ENCODE assay signal across 9 mouse cellular contexts in genomic region chr4:152107493-152107892, GRCm38 (mm10). TPM values are rescaled to one million over a fixed set of nuclear protein-coding genes. Genes with fewer than 3 reads are reported as not detected.
DNase-seq lines count a peak whose midpoint lies in the region; ATAC-seq lines count a peak whose summit lies in the region.
"Had no signal": no experiment of that assay in that cellular context is flagged by ENCODE, and none has a peak within 500 bp of the region (broad histone marks: within the 10 kb centered on the region; RNA-seq: fewer than 3 reads in every experiment).

No protein-coding gene starts in this region.

- peak overlapping the region; percentile 68 for H3K27ac ChIP-seq in heart, embryonic 11.5 days (ENCODE audit: low read depth, low read length)
- peak overlapping the region; percentile 52; the same call in 1 of the 2 replicates for H3K27ac ChIP-seq in intestine, embryonic 16.5 days (ENCODE audit: low read length)
- H3K27ac ChIP-seq in liver, embryonic 16.5 days (ENCODE audit: low read length) = peak overlapping the region; percentile 90

- peak overlapping the region; percentile 90 for H3K4me2 ChIP-seq in heart, embryonic 11.5 days
- H3K4me2 ChIP-seq in intestine, embryonic 16.5 days (ENCODE audit: low read depth, low read length) = peak overlapping the region; percentile 69
- peak overlapping the region; percentile 84 for H3K4me2 ChIP-seq in liver, embryonic 16.5 days (ENCODE audit: low read depth, low read length)

- H3K4me3 ChIP-seq in heart, embryonic 11.5 days (ENCODE audit: low read depth, low read length) = peak overlapping the region; percentile 45
- H3K4me3 ChIP-seq in intestine, embryonic 16.5 days (ENCODE audit: low read length) = peak overlapping the region; percentile 42
- H3K4me3 ChIP-seq in liver, embryonic 16.5 days (ENCODE audit: low read depth, low read length) = peak overlapping the region; percentile 57

- peak overlapping the region; percentile 43; the same call in 1 of the 2 replicates for H3K9ac ChIP-seq in heart, embryonic 11.5 days (ENCODE audit: low read depth, low read length)
- H3K9ac ChIP-seq in intestine, embryonic 16.5 days (ENCODE audit: low read depth, low read length) = peak overlapping the region; percentile 57
- H3K9ac ChIP-seq in liver, embryonic 16.5 days (ENCODE audit: low read depth, low read length) = peak overlapping the region; percentile 24

- 17% methylated on average over 24 of the region's 24 CpGs for WGBS in heart, embryonic 11.5 days (ENCODE audit: insufficient replicate concordance)
- WGBS in intestine, embryonic 16.5 days = 14% methylated on average over 24 of the region's 24 CpGs
- WGBS in liver, embryonic 16.5 days (ENCODE audit: insufficient replicate concordance) = 50% methylated on average over 24 of the region's 24 CpGs

- H3K36me3 ChIP-seq in heart, embryonic 11.5 days (ENCODE audit: control insufficient read depth, insufficient read depth, low read length) = peaks cover 15% of the 10 kb centered on the region
- H3K36me3 ChIP-seq in intestine, embryonic 16.5 days (ENCODE audit: control insufficient read depth, insufficient read depth, low read length) = peaks cover 14% of the 10 kb centered on the region
- H3K36me3 ChIP-seq in liver, embryonic 16.5 days (ENCODE audit: control insufficient read depth, insufficient read depth) = peaks cover 7% of the 10 kb centered on the region

- H3K4me1 ChIP-seq in heart, embryonic 11.5 days (ENCODE audit: control insufficient read depth, insufficient read depth, low read length) = peaks cover 10% of the 10 kb centered on the region; the same call in 1 of the 2 replicates
- peaks cover 14% of the 10 kb centered on the region for H3K4me1 ChIP-seq in intestine, embryonic 16.5 days (ENCODE audit: control insufficient read depth, insufficient read depth, low read length)
- H3K4me1 ChIP-seq in liver, embryonic 16.5 days (ENCODE audit: control insufficient read depth, low read depth, low read length) = peaks cover 46% of the 10 kb centered on the region

- ATAC-seq in heart, embryonic 11.5 days (replicated peaks; ENCODE audit: insufficient number of reproducible peaks, low FRiP score, low TSS enrichment) = peak; percentile 79
- ATAC-seq in intestine, embryonic 16.5 days = peak; percentile 86
- peak; percentile 72 for ATAC-seq in liver, embryonic 16.5 days (ENCODE audit: low read depth)

- H3K27me3 ChIP-seq in heart, embryonic 11.5 days (ENCODE audit: control insufficient read depth, insufficient read depth, low read length) = no peaks in the 10 kb centered on the region
- H3K27me3 ChIP-seq in intestine, embryonic 16.5 days (replicated peaks; ENCODE audit: control insufficient read depth, insufficient read depth, low read length) = no peaks in the 10 kb centered on the region
- no peaks in the 10 kb centered on the region for H3K27me3 ChIP-seq in liver, embryonic 16.5 days (ENCODE audit: control insufficient read depth, insufficient read depth, low read depth, low read length)

- H3K9me3 ChIP-seq in heart, embryonic 11.5 days (replicated peaks; ENCODE audit: control insufficient read depth, low read length) = no peaks in the 10 kb centered on the region
- H3K9me3 ChIP-seq in intestine, embryonic 16.5 days (ENCODE audit: control insufficient read depth, low read length) = no peaks in the 10 kb centered on the region
- H3K9me3 ChIP-seq in liver, embryonic 16.5 days (replicated peaks; ENCODE audit: control insufficient read depth, low read length) = no peaks in the 10 kb centered on the region

- no peak for DNase-seq in heart, adult 8-10 months (ENCODE audit: low spot score)
- peak; percentile 68 for DNase-seq in embryo, embryonic 11 days
- peak; percentile 51 for DNase-seq in retina, embryonic 14.5 days (ENCODE audit: low spot score)
- DNase-seq in layer of hippocampus, postnatal 14 days (ENCODE audit: low spot score in 2 of 2) = no peak
- no peak for DNase-seq in gastrocnemius, postnatal 25 days

RNA-seq across cellular contexts. Expression of gene Tnfrsf25, which starts 8.2 kb away (rescaled TPM):
- polyA plus RNA-seq in heart, embryonic 11.5 days (2014; fragmentation: Nextera tagmentation; extraction: Ambion mirVana) = 0.27 and 0.58 TPM in 2 replicates
- 1 to 10 TPM; 1.1 to 3.2 (median 1.8) TPM for total RNA-seq in heart, adult 8-10 months (2022)
- 1.8 and 2.4 TPM in 2 replicates for polyA plus RNA-seq in intestine, embryonic 16.5 days (2015; fragmentation: Nextera tagmentation; extraction: Ambion mirVana)
- 0.12 and 0.25 TPM in 2 replicates for polyA plus RNA-seq in liver, embryonic 16.5 days (2015; fragmentation: Nextera tagmentation; extraction: Ambion mirVana)
- total RNA-seq in layer of hippocampus, postnatal 14 days (2021) = 10 to 100 TPM; 17.7 to 25.6 TPM
- total RNA-seq in gastrocnemius, postnatal 25 days (2021) = 1 to 10 TPM; 1.2 TPM

RNA-seq across cellular contexts. Expression of gene Plekhg5, which starts 35.2 kb away (rescaled TPM):
- 6.6 and 7.0 TPM in 2 replicates for polyA plus RNA-seq in heart, embryonic 11.5 days (2014; fragmentation: Nextera tagmentation; extraction: Ambion mirVana)
- total RNA-seq in heart, adult 8-10 months (2022) = 10 to 100 TPM; 11.9 to 15.0 (median 14.3) TPM
- polyA plus RNA-seq in intestine, embryonic 16.5 days (2015; fragmentation: Nextera tagmentation; extraction: Ambion mirVana) = 14.2 and 17.0 TPM in 2 replicates
- 4.8 and 5.1 TPM in 2 replicates for polyA plus RNA-seq in liver, embryonic 16.5 days (2015; fragmentation: Nextera tagmentation; extraction: Ambion mirVana)
- total RNA-seq in layer of hippocampus, postnatal 14 days (2021) = 100 to 1,000 TPM; 106 to 115 TPM
- 1 to 10 TPM; 5.0 to 6.5 TPM for total RNA-seq in gastrocnemius, postnatal 25 days (2021)

RNA-seq across cellular contexts. Expression of gene Espn, which starts 44.7 kb away (rescaled TPM):
- 0.90 and 1.3 TPM in 2 replicates for polyA plus RNA-seq in heart, embryonic 11.5 days (2014; fragmentation: Nextera tagmentation; extraction: Ambion mirVana)
- total RNA-seq in heart, adult 8-10 months (2022) = 1 to 10 TPM; 2.6 to 3.5 (median 3.0) TPM
- 31.6 and 39.5 TPM in 2 replicates for polyA plus RNA-seq in intestine, embryonic 16.5 days (2015; fragmentation: Nextera tagmentation; extraction: Ambion mirVana)
- 1.1 and 2.3 TPM in 2 replicates for polyA plus RNA-seq in liver, embryonic 16.5 days (2015; fragmentation: Nextera tagmentation; extraction: Ambion mirVana)
- total RNA-seq in layer of hippocampus, postnatal 14 days (2021) = under 1 TPM; 0.57 to 0.94 TPM
- under 1 TPM; 0.23 to 0.38 TPM for total RNA-seq in gastrocnemius, postnatal 25 days (2021)

RNA-seq across cellular contexts. Expression of gene Hes2, which starts 51.2 kb away (rescaled TPM):
- polyA plus RNA-seq in heart, embryonic 11.5 days (2014; fragmentation: Nextera tagmentation; extraction: Ambion mirVana) = 0.07 TPM in 1 of 2 replicates, not detected in the other
- not detected for total RNA-seq in heart, adult 8-10 months (2022)
- 0.68 and 0.98 TPM in 2 replicates for polyA plus RNA-seq in intestine, embryonic 16.5 days (2015; fragmentation: Nextera tagmentation; extraction: Ambion mirVana)
- not detected in 2 replicates for polyA plus RNA-seq in liver, embryonic 16.5 days (2015; fragmentation: Nextera tagmentation; extraction: Ambion mirVana)
- not detected for total RNA-seq in layer of hippocampus, postnatal 14 days (2021)
- not detected for total RNA-seq in gastrocnemius, postnatal 25 days (2021)
- total RNA-seq: left cerebral cortex, postnatal 10 days had no signal

Comparison
In these comparisons a context has a peak if more than half of its experiments do, and no peak if none do; other contexts are left out.
1. DNase-seq: peak in embryo, embryonic 11 days (single experiment) and retina, embryonic 14.5 days (single experiment); none in heart, adult 8-10 months (single experiment), layer of hippocampus, postnatal 14 days (0 of 2) and gastrocnemius, postnatal 25 days (single experiment).
2. RNA of gene Tnfrsf25, which starts 8.2 kb away (total RNA-seq): 17.7 to 25.6 TPM in layer of hippocampus, postnatal 14 days; 1.1 to 3.2 TPM in heart, adult 8-10 months and 1.2 TPM in gastrocnemius, postnatal 25 days; every median in the first group is over 4 times any median in the second.
3. RNA of gene Plekhg5, which starts 35.2 kb away (total RNA-seq): 106 to 115 TPM in layer of hippocampus, postnatal 14 days; 11.9 to 15.0 TPM in heart, adult 8-10 months and 5.0 to 6.5 TPM in gastrocnemius, postnatal 25 days; every median in the first group is over 4 times any median in the second.
4. Peak in every context shown above with its lines, with median percentiles within 50 percentile points of each other: ATAC-seq, H3K27ac ChIP-seq, H3K4me2 ChIP-seq, H3K4me3 ChIP-seq and H3K9ac ChIP-seq.